Mouse (Mus musculus) lung, embryonic 14.5 days (tissue): ENCODE results near the gene Fam111a. TPM values are rescaled to one million over a fixed set of nuclear protein-coding genes. Genes with fewer than 3 reads are reported as not detected.
"Not testable (repeated sequence)": the region's sequence is repeated elsewhere in the genome, so short reads cannot be mapped to it uniquely, and the experiment has no call there.

Experiments
- ATAC-seq: fragments of 200-750 bp; cut with Nextera tagmentation; 2 replicates; pipeline ENCODE4 v1.8.0; 2017; ENCODE audit warnings: mild to moderate bottlenecking, moderate TSS enrichment, moderate library complexity; ENCODE audit not compliant: insufficient read depth
- DNase-seq: peaks from one replicate; pipeline ENCODE4 v3.0.0-alpha.2; 2015
- H3K27ac ChIP-seq: fragments of 300-500 bp; sonication (generic); 2 replicates; pipeline ENCODE4 v1.5.1; 2014; ENCODE audit warnings: low read depth, mild to moderate bottlenecking, moderate library complexity
- H3K27me3 ChIP-seq: fragments of 300-500 bp; sonication (generic); 2 replicates; pipeline ENCODE4 v1.6.1; 2014; ENCODE audit warnings: low read length, control low read depth; ENCODE audit not compliant: insufficient read depth
- H3K36me3 ChIP-seq: fragments of 300-500 bp; sonication (generic); 2 replicates; pipeline ENCODE4 v1.6.1; 2014; ENCODE audit warnings: control low read depth; ENCODE audit not compliant: insufficient read depth
- H3K4me1 ChIP-seq: fragments of 300-500 bp; sonication (generic); 2 replicates; pipeline ENCODE4 v1.6.1; 2014; ENCODE audit warnings: antibody characterized with exemption, control low read depth; ENCODE audit not compliant: insufficient read depth
- H3K4me2 ChIP-seq: fragments of 300-500 bp; sonication (generic); 2 replicates; pipeline ENCODE4 v1.6.1; 2014; ENCODE audit warnings: mild to moderate bottlenecking
- H3K4me3 ChIP-seq: fragments of 300-500 bp; sonication (generic); 2 replicates; pipeline ENCODE4 v1.5.1; 2014; ENCODE audit warnings: low read depth, low read length
- H3K9ac ChIP-seq: fragments of 300-500 bp; sonication (generic); 2 replicates; pipeline ENCODE4 v1.6.1; 2014
- H3K9me3 ChIP-seq: fragments of 300-500 bp; sonication (generic); 2 replicates; pipeline ENCODE4 v1.6.1; 2016; ENCODE audit warnings: low read depth, low read length, control low read depth
- CTCF ChIP-seq: IDR thresholded peaks from 2 replicates; pipeline ENCODE4 v1.5.1; 2016; ENCODE audit warnings: antibody characterized with exemption, low read depth
- WGBS: fragments of 180-500 bp; shearing (Covaris S2); extraction: QIAGEN DNeasy Blood & Tissue Kit; methylation state at CpG from one replicate; pipeline ENCODE4 v1.1.7; 2014; 5-methylcytosine and 5-hydroxymethylcytosine counted together
- polyA plus RNA-seq: library from polyadenylated mRNA; unstranded; fragments of >200 nt; fragmentation: Nextera tagmentation; extraction: Ambion mirVana; gene quantifications from 2 replicates; pipeline ENCODE4 v1.2.1, GENCODE M21; 2014

The Fam111a gene
- 34.9 and 37.9 TPM in 2 replicates for polyA plus RNA-seq

DNA sequence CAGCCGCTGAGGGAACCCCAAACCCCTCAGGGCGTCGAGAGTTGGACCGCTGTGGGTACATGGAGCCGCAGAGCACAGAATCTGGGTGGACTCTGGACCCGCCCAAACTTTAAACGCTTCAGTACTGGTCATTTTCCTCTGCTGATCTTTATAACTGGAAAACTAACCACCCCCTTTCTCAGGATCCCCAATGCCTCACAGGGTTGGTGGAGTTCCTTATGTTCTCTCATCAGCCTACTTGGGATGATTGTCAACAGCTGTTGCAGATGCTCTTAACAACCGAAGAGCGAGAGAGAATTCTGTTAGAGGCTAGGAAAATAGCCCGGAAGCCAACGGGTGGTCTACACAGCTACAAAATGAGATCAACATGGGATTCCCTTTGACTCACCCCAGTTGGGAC lies at the start of gene Fam111a:
Fam111a (plus strand) TSS at position 301 of the 400 bp plus-strand sequence.
- ATAC-seq, H3K27me3 ChIP-seq, H3K4me3 ChIP-seq, DNase-seq, H3K36me3 ChIP-seq, H3K9ac ChIP-seq, H3K4me1 ChIP-seq, H3K9me3 ChIP-seq, H3K27ac ChIP-seq, H3K4me2 ChIP-seq: not testable (repeated sequence)
- 89% methylated on average over 11 of the region's 11 CpGs for whole genome bisulfite sequencing

DNA sequence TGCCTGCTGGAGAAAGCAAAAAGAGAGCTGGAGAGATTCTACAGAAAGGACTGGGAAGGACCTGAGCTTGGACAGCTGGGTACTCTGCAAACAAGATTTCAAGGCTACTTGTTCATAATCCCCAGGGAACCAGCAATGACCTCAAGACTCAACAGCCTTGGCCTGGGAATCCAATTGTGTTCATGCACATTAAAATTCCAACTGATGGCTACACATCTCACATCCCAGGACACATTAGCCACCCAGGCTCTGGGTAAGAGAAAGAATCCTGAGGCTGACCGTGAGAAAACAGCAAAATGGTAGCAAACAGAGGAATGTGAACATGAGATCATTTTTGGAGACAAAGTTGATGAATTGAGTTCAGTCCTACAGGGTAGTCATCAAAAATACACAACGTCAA lies 49.3 kb upstream of the Fam111a start:
- Histone ChIP-seq H3K4me1 (0 out of 2 replicates have a peak, but pooled peaks cover 7% of the 10 kb centered on the region), H3K27ac (no peak overlapping the region), H3K4me3 (no peak overlapping the region), H3K9me3 (no peaks in the 10 kb centered on the region), H3K27me3 (no peaks in the 10 kb centered on the region), H3K4me2 (no peak overlapping the region), H3K36me3 (peaks cover 15% of the 10 kb centered on the region), H3K9ac (no peak overlapping the region)
- DNase-seq (no peak), ATAC-seq (no peak)
- TF ChIP-seq CTCF, result no peak
- WGBS, result 81% methylated on average over 2 of the region's 2 CpGs

DNA sequence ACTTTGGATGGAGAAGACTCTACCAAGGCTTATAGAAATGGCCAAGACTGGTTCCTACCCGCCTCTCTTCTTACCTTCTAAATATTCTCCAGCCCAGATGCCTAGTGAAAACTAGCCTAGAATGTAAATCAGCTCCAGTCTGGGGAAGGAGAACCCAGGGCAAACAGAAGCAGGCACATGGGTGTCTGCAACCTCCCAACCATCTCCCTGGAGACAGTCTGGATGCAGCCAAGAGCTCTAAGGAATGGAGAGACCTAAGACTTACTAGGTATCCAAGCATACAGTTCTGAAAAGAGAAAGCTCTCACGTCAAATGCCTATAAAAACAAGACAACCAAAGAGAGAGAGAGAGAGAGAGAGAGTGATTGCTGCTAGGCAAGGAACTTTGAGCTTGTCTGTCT lies 47.6 kb upstream of the Fam111a start:
- Histone ChIP-seq H3K27me3 (no peaks in the 10 kb centered on the region), H3K9ac (no peak overlapping the region), H3K36me3 (0 out of 2 replicates have a peak, but pooled peaks cover 3% of the 10 kb centered on the region), H3K27ac (no peak overlapping the region), H3K4me2 (no peak overlapping the region), H3K9me3 (no peaks in the 10 kb centered on the region), H3K4me3 (no peak overlapping the region), H3K4me1 (0 out of 2 replicates have a peak, but pooled peaks cover 7% of the 10 kb centered on the region)
- DNase-seq (no peak), ATAC-seq (no peak)
- 79% methylated on average over 2 of the region's 2 CpGs for WGBS
- TF ChIP-seq CTCF, result no peak

DNA sequence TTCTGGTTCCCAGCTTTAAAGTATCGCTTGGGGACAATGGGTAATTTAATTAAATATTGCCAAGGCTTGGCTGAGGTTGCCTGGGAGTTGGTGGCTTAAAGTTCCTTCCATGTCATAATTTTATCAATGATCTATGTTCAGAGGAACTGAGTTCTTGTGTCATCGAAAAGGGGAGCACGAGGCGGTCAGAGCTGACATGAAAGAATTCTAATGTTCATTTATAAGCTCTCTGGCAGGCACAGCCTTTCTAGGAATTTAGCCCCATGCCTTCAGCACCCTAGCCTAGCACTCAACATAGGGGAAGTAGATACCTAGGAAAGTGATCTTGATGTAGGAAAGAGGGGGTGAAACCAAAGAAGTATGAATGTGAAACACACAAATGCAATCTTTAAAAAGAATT lies 47.2 kb upstream of the Fam111a start:
- H3K4me2 ChIP-seq, result no peak overlapping the region
- no peak for DNase-seq
- TF ChIP-seq CTCF, result no peak
- H3K4me3 ChIP-seq, result no peak overlapping the region
- 0 out of 2 replicates have a peak, but pooled peaks cover 7% of the 10 kb centered on the region for H3K4me1 ChIP-seq
- 65% methylated on average over 4 of the region's 4 CpGs for WGBS
- no peak overlapping the region for H3K27ac ChIP-seq
- ATAC-seq, result no peak
- H3K9me3 ChIP-seq, result no peaks in the 10 kb centered on the region
- H3K9ac ChIP-seq, result no peak overlapping the region
- H3K36me3 ChIP-seq, result 0 out of 2 replicates have a peak, but pooled peaks cover 3% of the 10 kb centered on the region
- no peaks in the 10 kb centered on the region for H3K27me3 ChIP-seq

DNA sequence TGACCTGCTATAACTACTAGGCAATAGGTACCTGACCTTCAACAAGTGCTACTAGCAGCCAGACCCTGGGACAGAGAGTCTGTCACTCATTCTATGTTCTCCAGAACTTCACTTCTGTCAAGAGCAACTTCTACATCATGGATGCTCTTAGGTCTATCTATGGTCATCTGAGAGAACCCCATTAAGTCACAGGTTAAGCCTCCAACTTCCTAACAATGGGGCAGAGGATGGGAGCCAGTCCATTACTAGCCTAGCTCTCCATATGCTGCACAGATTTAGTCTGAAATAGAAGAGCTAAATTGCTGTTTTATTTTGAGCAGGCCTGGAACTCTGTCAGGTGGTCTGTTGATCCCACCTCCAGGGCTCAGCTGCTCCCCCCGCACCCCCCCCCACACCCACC lies 46.6 kb upstream of the Fam111a start:
- H3K4me3 ChIP-seq, result peak overlapping the region; percentile 72; the same call in 1 of the 2 replicates
- WGBS, result 82% methylated on average over 1 of the region's 1 CpGs
- ATAC-seq, result no peak
- H3K27ac ChIP-seq, result no peak overlapping the region
- 0 out of 2 replicates have a peak, but pooled peaks cover 7% of the 10 kb centered on the region for H3K4me1 ChIP-seq
- H3K9ac ChIP-seq, result no peak overlapping the region
- H3K27me3 ChIP-seq, result no peaks in the 10 kb centered on the region
- TF ChIP-seq CTCF, result no peak
- 0 out of 2 replicates have a peak, but pooled peaks cover 3% of the 10 kb centered on the region for H3K36me3 ChIP-seq
- DNase-seq, result no peak
- H3K9me3 ChIP-seq, result no peaks in the 10 kb centered on the region
- peak overlapping the region; percentile 89 for H3K4me2 ChIP-seq

DNA sequence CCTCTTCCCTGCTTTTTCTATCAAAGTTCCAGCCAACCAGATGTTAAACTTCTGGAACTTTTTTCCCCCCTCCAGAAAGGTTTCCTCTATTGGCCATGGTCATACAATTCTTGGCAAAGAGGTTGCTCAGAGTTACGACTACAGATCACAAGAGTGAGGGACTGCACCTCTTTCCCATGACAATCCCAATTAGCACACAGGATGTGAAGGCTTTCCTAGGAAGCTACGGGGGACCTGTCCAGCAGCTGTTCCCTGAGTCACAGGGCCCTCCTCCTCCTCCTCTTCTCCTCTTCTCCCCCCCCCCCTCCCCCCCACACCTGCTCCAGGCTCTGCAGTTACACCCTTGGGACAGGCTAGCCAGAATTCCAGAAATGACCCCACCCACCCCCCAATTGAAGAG lies 46.1 kb upstream of the Fam111a start:
- Histone ChIP-seq H3K9ac (peak overlapping the region; percentile 83; the same call in 1 of the 2 replicates), H3K4me1 (0 out of 2 replicates have a peak, but pooled peaks cover 7% of the 10 kb centered on the region), H3K9me3 (no peaks in the 10 kb centered on the region), H3K27ac (no peak overlapping the region), H3K27me3 (no peaks in the 10 kb centered on the region), H3K36me3 (0 out of 2 replicates have a peak, but pooled peaks cover 3% of the 10 kb centered on the region), H3K4me3 (peak overlapping the region; percentile 72), H3K4me2 (peak overlapping the region; percentile 89)
- WGBS, result 17% methylated on average over 2 of the region's 2 CpGs
- no peak for ATAC-seq
- DNase-seq, result no peak
- TF ChIP-seq CTCF, result no peak

DNA sequence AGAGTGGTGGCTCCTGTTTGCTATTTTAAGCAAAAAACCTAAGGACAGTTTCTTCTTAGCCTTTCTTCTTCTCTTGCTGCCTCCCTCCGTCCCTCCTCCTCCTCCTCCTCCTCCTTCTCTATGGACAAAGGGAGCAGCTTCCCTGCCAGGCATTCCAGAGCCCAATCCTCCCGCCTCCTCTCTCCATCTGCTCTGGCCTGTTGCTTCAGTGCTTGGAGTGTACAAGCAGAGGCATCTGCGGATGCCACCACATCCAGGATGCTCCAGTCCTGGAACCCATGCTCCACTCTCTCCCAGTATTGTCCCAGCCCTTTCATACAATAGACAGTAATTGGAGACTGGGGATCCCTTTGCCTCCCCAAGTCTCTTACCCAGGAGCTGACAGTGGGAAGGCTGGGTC lies 45.4 kb upstream of the Fam111a start:
- peak overlapping the region; percentile 72 for H3K4me3 ChIP-seq
- H3K4me2 ChIP-seq, result peak overlapping the region; percentile 89
- DNase-seq (peak; percentile 69), ATAC-seq (peak; percentile 36; the same call in 1 of the 2 replicates)
- no peaks in the 10 kb centered on the region for H3K9me3 ChIP-seq
- 0 out of 2 replicates have a peak, but pooled peaks cover 3% of the 10 kb centered on the region for H3K36me3 ChIP-seq
- no peak overlapping the region; the same call in 1 of the 2 replicates for H3K27ac ChIP-seq
- peak overlapping the region; percentile 83 for H3K9ac ChIP-seq
- 0 out of 2 replicates have a peak, but pooled peaks cover 7% of the 10 kb centered on the region for H3K4me1 ChIP-seq
- WGBS, result 20% methylated on average over 3 of the region's 3 CpGs
- TF ChIP-seq CTCF, result no peak
- no peaks in the 10 kb centered on the region for H3K27me3 ChIP-seq
